Mouse (Mus musculus) CD4-positive, CD25-positive, alpha-beta regulatory T cell, adult 4 months (primary cell): ENCODE results near the gene Mb21d2. TPM values are rescaled to one million over a fixed set of nuclear protein-coding genes. Genes with fewer than 3 reads are reported as not detected.

Source experiments
- polyA plus RNA-seq, 2 experiments: library from polyadenylated mRNA; unstranded; fragments of 100-300 nt; shearing (Covaris generic); gene quantifications; one replicate each; pipeline ENCODE4 v1.2.1; 2017

The Mb21d2 gene
- polyA plus RNA-seq, 2 experiments from 2014 or later: not detected

Other genes starting within 250 kb of the Mb21d2 start
- not detected for gene Fgf12, start 176.6 kb downstream of the Mb21d2 start, polyA plus RNA-seq